Mouse (Mus musculus) hindbrain, postnatal 0 days (tissue): ENCODE measurements around the gene Fryl. TPM values are rescaled to one million over a fixed set of nuclear protein-coding genes. Genes with fewer than 3 reads are reported as not detected.

Experiments
- ATAC-seq: fragments of 200-750 bp; cut with Nextera tagmentation; 2 replicates; pipeline ENCODE4 v1.8.0; 2017; ENCODE audit warnings: mild to moderate bottlenecking, moderate TSS enrichment, moderate library complexity
- DNase-seq: peaks from one replicate; pipeline ENCODE4 v3.0.0-alpha.2; 2015; ENCODE audit warnings: low spot score
- H3K27ac ChIP-seq: fragments of 300-500 bp; sonication (generic); 2 replicates; pipeline ENCODE4 v1.5.1; 2014; ENCODE audit warnings: mild to moderate bottlenecking
- H3K27me3 ChIP-seq: fragments of 300-500 bp; sonication (generic); 2 replicates; pipeline ENCODE4 v1.6.1; 2014; ENCODE audit warnings: low read length, mixed read lengths; ENCODE audit not compliant: insufficient read depth
- H3K36me3 ChIP-seq: fragments of 300-500 bp; sonication (generic); 2 replicates; pipeline ENCODE4 v1.6.1; 2014; ENCODE audit warnings: low read length, mixed read lengths; ENCODE audit not compliant: insufficient read depth
- H3K4me1 ChIP-seq: fragments of 300-500 bp; sonication (generic); 2 replicates; pipeline ENCODE4 v1.6.1; 2014; ENCODE audit warnings: antibody characterized with exemption, low read length, mixed read lengths; ENCODE audit not compliant: insufficient read depth
- H3K4me2 ChIP-seq: fragments of 300-500 bp; sonication (generic); 2 replicates; pipeline ENCODE4 v1.6.1; 2014; ENCODE audit warnings: low read depth, mild to moderate bottlenecking, low read length, moderate library complexity, mixed read lengths
- H3K4me3 ChIP-seq: fragments of 300-500 bp; sonication (generic); 2 replicates; pipeline ENCODE4 v1.5.1; 2014; ENCODE audit warnings: low read length
- H3K9ac ChIP-seq: fragments of 300-500 bp; sonication (generic); replicated peaks from 2 replicates; pipeline ENCODE4 v1.6.1; 2014; ENCODE audit warnings: mild to moderate bottlenecking, low read length, moderate library complexity, mixed read lengths
- H3K9me3 ChIP-seq: fragments of 300-500 bp; sonication (generic); 2 replicates; pipeline ENCODE4 v1.6.1; 2016; ENCODE audit warnings: low read length, mixed read lengths
- CTCF ChIP-seq: IDR thresholded peaks from 2 replicates; pipeline ENCODE4 v1.5.1; 2016; ENCODE audit warnings: antibody characterized with exemption, control low read depth, low read depth
- WGBS: fragments of 180-500 bp; shearing (Covaris S2); extraction: QIAGEN DNeasy Blood & Tissue Kit; methylation state at CpG from one replicate; pipeline ENCODE4 v1.1.7; 2014; 5-methylcytosine and 5-hydroxymethylcytosine counted together
- polyA plus RNA-seq: library from polyadenylated mRNA; unstranded; fragments of >200 nt; fragmentation: Nextera tagmentation; extraction: Ambion mirVana; gene quantifications from 2 replicates; pipeline ENCODE4 v1.2.1, GENCODE M21; 2015
- total RNA-seq: library from RNA; depleted of rRNA; stranded (reverse); fragments of >200 nt; gene quantifications from 2 replicates; pipeline ENCODE4 v1.2.3, GENCODE M21; 2014

Gene Fryl
- total and polyA plus RNA-seq, 2 experiments from 2014 or later: 20.5 to 69.4 TPM

GRCm38 (mm10) chr5:73209201-73210096 lies 47.0 kb downstream of the Fryl start:
- H3K4me1 ChIP-seq: peaks cover 8% of the 10 kb centered on the region; the same call in 1 of the 2 replicates
- ATAC-seq: no peak
- DNase-seq: no peak

GRCm38 (mm10) chr5:73208645-73209044 lies 47.8 kb downstream of the Fryl start:
- H3K9ac ChIP-seq: no peak overlapping the region
- H3K4me1 ChIP-seq: peaks cover 8% of the 10 kb centered on the region; the same call in 1 of the 2 replicates
- TF ChIP-seq CTCF: no peak
- ATAC-seq: no peak
- no peaks in the 10 kb centered on the region for H3K27me3 ChIP-seq
- H3K4me2 ChIP-seq: no peak overlapping the region
- 62% methylated on average over 6 of the region's 6 CpGs for WGBS
- no peaks in the 10 kb centered on the region for H3K9me3 ChIP-seq
- no peak for DNase-seq
- H3K4me3 ChIP-seq: no peak overlapping the region
- H3K27ac ChIP-seq: no peak overlapping the region
- H3K36me3 ChIP-seq: no peaks in the 10 kb centered on the region

More at GRCm38 (mm10) chr5:73209201-73210096, 47.0 kb downstream of the Fryl start:
- H3K27me3 ChIP-seq: no peaks in the 10 kb centered on the region
- TF ChIP-seq CTCF: no peak
- H3K9me3 ChIP-seq: no peaks in the 10 kb centered on the region
- no peaks in the 10 kb centered on the region for H3K36me3 ChIP-seq
- WGBS: 58% methylated on average over 20 of the region's 20 CpGs
- H3K27ac ChIP-seq: no peak overlapping the region
- no peak overlapping the region for H3K4me3 ChIP-seq
- H3K4me2 ChIP-seq: no peak overlapping the region
- H3K9ac ChIP-seq: no peak overlapping the region

- no peaks in the 10 kb centered on the region for H3K9me3 ChIP-seq
- peaks cover 8% of the 10 kb centered on the region; the same call in 1 of the 2 replicates for H3K4me1 ChIP-seq
- 90% methylated on average over 9 of the region's 9 CpGs for WGBS
- no peak overlapping the region for H3K4me3 ChIP-seq
- H3K9ac ChIP-seq: no peak overlapping the region
- H3K27me3 ChIP-seq: no peaks in the 10 kb centered on the region
- no peak for ATAC-seq
- no peak overlapping the region for H3K27ac ChIP-seq
- TF ChIP-seq CTCF: no peak
- H3K36me3 ChIP-seq: no peaks in the 10 kb centered on the region
- no peak for DNase-seq
- no peak overlapping the region for H3K4me2 ChIP-seq
Observed at GRCm38 (mm10) chr5:73206722-73207121, 49.7 kb downstream of the Fryl start.

- Histone ChIP-seq H3K4me2 (no peak overlapping the region), H3K9me3 (no peaks in the 10 kb centered on the region), H3K4me1 (peaks cover 8% of the 10 kb centered on the region; the same call in 1 of the 2 replicates), H3K4me3 (no peak overlapping the region), H3K27ac (no peak overlapping the region), H3K36me3 (no peaks in the 10 kb centered on the region), H3K9ac (no peak overlapping the region), H3K27me3 (no peaks in the 10 kb centered on the region)
- DNase-seq: no peak
- no peak for TF ChIP-seq CTCF
- ATAC-seq: no peak
- 72% methylated on average over 8 of the region's 8 CpGs for WGBS
Observed at GRCm38 (mm10) chr5:73205996-73206629, 50.3 kb downstream of the Fryl start.

- no peak overlapping the region for H3K4me3 ChIP-seq
- H3K27me3 ChIP-seq: no peaks in the 10 kb centered on the region
- no peak for TF ChIP-seq CTCF
- no peaks in the 10 kb centered on the region for H3K9me3 ChIP-seq
- no peak overlapping the region for H3K9ac ChIP-seq
- no peak overlapping the region for H3K27ac ChIP-seq
- peaks cover 8% of the 10 kb centered on the region; the same call in 1 of the 2 replicates for H3K4me1 ChIP-seq
- no peak overlapping the region for H3K4me2 ChIP-seq
- WGBS: 75% methylated on average over 3 of the region's 3 CpGs
- no peak for ATAC-seq
- no peaks in the 10 kb centered on the region for H3K36me3 ChIP-seq
- DNase-seq: peak; percentile 33
Observed at GRCm38 (mm10) chr5:73205050-73205449, 51.4 kb downstream of the Fryl start.

- no peak for DNase-seq
- H3K4me2 ChIP-seq: no peak overlapping the region
- no peak overlapping the region for H3K9ac ChIP-seq
- no peaks in the 10 kb centered on the region for H3K36me3 ChIP-seq
- WGBS: 97% methylated on average over 6 of the region's 6 CpGs
- no peak overlapping the region for H3K27ac ChIP-seq
- H3K4me1 ChIP-seq: no peaks in the 10 kb centered on the region
- H3K4me3 ChIP-seq: no peak overlapping the region
- no peaks in the 10 kb centered on the region for H3K9me3 ChIP-seq
- no peak for TF ChIP-seq CTCF
- H3K27me3 ChIP-seq: no peaks in the 10 kb centered on the region
- no peak for ATAC-seq
Observed at GRCm38 (mm10) chr5:73202498-73202897, 53.9 kb downstream of the Fryl start.
